Mouse (Mus musculus) stomach, postnatal 0 days (tissue): ENCODE results near the gene Olfr725. TPM values are rescaled to one million over a fixed set of nuclear protein-coding genes. Genes with fewer than 3 reads are reported as not detected.

Source experiments
- ATAC-seq: fragments of 200-750 bp; cut with Nextera tagmentation; 2 replicates; pipeline ENCODE4 v1.8.0; 2017; ENCODE audit not compliant: low FRiP score, low TSS enrichment
- DNase-seq: peaks from one replicate; pipeline ENCODE4 v3.0.0-alpha.2; 2016; ENCODE audit warnings: low spot score
- H3K27ac ChIP-seq: fragments of 300-500 bp; sonication (generic); replicated peaks from 2 replicates; pipeline ENCODE4 v1.5.1; 2014; ENCODE audit warnings: mild to moderate bottlenecking, control low read depth
- H3K27me3 ChIP-seq: fragments of 300-500 bp; sonication (generic); 2 replicates; pipeline ENCODE4 v1.6.1; 2014; ENCODE audit warnings: low read length; ENCODE audit not compliant: control insufficient read depth, insufficient read depth
- H3K36me3 ChIP-seq: fragments of 300-500 bp; sonication (generic); 2 replicates; pipeline ENCODE4 v1.6.1; 2014; ENCODE audit warnings: low read length, mixed read lengths; ENCODE audit not compliant: control insufficient read depth, insufficient read depth
- H3K4me1 ChIP-seq: fragments of 300-500 bp; sonication (generic); replicated peaks from 2 replicates; pipeline ENCODE4 v1.6.1; 2014; ENCODE audit warnings: antibody characterized with exemption; ENCODE audit not compliant: control insufficient read depth, insufficient read depth
- H3K4me2 ChIP-seq: fragments of 300-500 bp; sonication (generic); replicated peaks from 2 replicates; pipeline ENCODE4 v1.6.1; 2014; ENCODE audit warnings: low read depth, mild to moderate bottlenecking, control low read depth, moderate library complexity
- H3K4me3 ChIP-seq: fragments of 300-500 bp; sonication (generic); 2 replicates; pipeline ENCODE4 v1.5.1; 2014; ENCODE audit warnings: low read depth, low read length, control low read depth
- H3K9ac ChIP-seq: fragments of 300-500 bp; sonication (generic); 2 replicates; pipeline ENCODE4 v1.6.1; 2014; ENCODE audit warnings: mild to moderate bottlenecking, low read length, control low read depth, mixed read lengths
- H3K9me3 ChIP-seq: fragments of 300-500 bp; sonication (generic); 2 replicates; pipeline ENCODE4 v1.6.1; 2016; ENCODE audit warnings: low read length; ENCODE audit not compliant: control insufficient read depth
- CTCF ChIP-seq: IDR thresholded peaks from 2 replicates; pipeline ENCODE4 v1.5.1; 2016; ENCODE audit warnings: antibody characterized with exemption, low read depth, mild to moderate bottlenecking, moderate library complexity
- EP300 ChIP-seq: optimal IDR thresholded peaks from 2 replicates; pipeline ENCODE3; 2016; ENCODE audit warnings: antibody characterized with exemption
- WGBS: fragments of 180-500 bp; shearing (Covaris S2); extraction: QIAGEN DNeasy Blood & Tissue Kit; methylation state at CpG from one replicate; pipeline ENCODE4 v1.1.7; 2014; 5-methylcytosine and 5-hydroxymethylcytosine counted together
- polyA plus RNA-seq: library from polyadenylated mRNA; unstranded; fragments of >200 nt; fragmentation: Nextera tagmentation; extraction: Ambion mirVana; gene quantifications from 2 replicates; pipeline ENCODE4 v1.2.1, GENCODE M21; 2015

Gene Olfr725
- polyA plus RNA-seq, 1 experiment from 2014 or later = not detected

GRCm38 (mm10) chr14:50031356-50031755, 8.8 kb downstream of the Olfr725 start:
- no peaks in the 10 kb centered on the region for H3K36me3 ChIP-seq
- WGBS = 77% methylated on average over 4 of the region's 4 CpGs
- no peaks in the 10 kb centered on the region for H3K4me1 ChIP-seq
- no peak for ATAC-seq
- no peaks in the 10 kb centered on the region for H3K27me3 ChIP-seq
- DNase-seq = no peak
- TF ChIP-seq CTCF (no peak), EP300 (no peak)
- no peak overlapping the region for H3K27ac ChIP-seq
- H3K9me3 ChIP-seq = no peaks in the 10 kb centered on the region
- no peak overlapping the region for H3K4me2 ChIP-seq
- no peak overlapping the region for H3K9ac ChIP-seq
- no peak overlapping the region for H3K4me3 ChIP-seq

- Histone ChIP-seq H3K9me3 (no peaks in the 10 kb centered on the region), H3K27ac (no peak overlapping the region), H3K36me3 (no peaks in the 10 kb centered on the region), H3K9ac (no peak overlapping the region), H3K4me1 (no peaks in the 10 kb centered on the region), H3K4me3 (no peak overlapping the region), H3K27me3 (no peaks in the 10 kb centered on the region), H3K4me2 (no peak overlapping the region)
- no peak for TF ChIP-seq EP300
- TF ChIP-seq CTCF = no peak
- 74% methylated on average over 2 of the region's 2 CpGs for WGBS
- no peak for DNase-seq
- ATAC-seq = no peak
These were observed 13.8 kb downstream of the Olfr725 start for GRCm38 (mm10) chr14:50026371-50026770.

Other genes with a start within 250 kb of the Olfr725 start
- gene Olfr722, start 138.4 kb downstream of the Olfr725 start, polyA plus RNA-seq = not detected in 2 replicates
- gene Olfr723, start 108.6 kb downstream of the Olfr725 start, polyA plus RNA-seq = not detected in 2 replicates
- not detected in 2 replicates for gene Olfr724, start 77.1 kb downstream of the Olfr725 start, polyA plus RNA-seq
- not detected in 2 replicates for gene Olfr726, start 50.6 kb upstream of the Olfr725 start, polyA plus RNA-seq
- gene Olfr727, start 82.8 kb upstream of the Olfr725 start, polyA plus RNA-seq = not detected in 2 replicates
- 0.04 TPM in 1 of 2 replicates, not detected in the other for gene Olfr728, start 102.3 kb upstream of the Olfr725 start, polyA plus RNA-seq
- gene Olfr729, start 112.5 kb upstream of the Olfr725 start, polyA plus RNA-seq = not detected in 2 replicates
- gene Olfr730, start 147.8 kb upstream of the Olfr725 start, polyA plus RNA-seq = not detected in 2 replicates
- gene Olfr731, start 201.5 kb upstream of the Olfr725 start, polyA plus RNA-seq = not detected in 2 replicates
- not detected in 2 replicates for gene Olfr732, start 243.8 kb upstream of the Olfr725 start, polyA plus RNA-seq